Mouse (Mus musculus) spleen, embryonic (tissue): ENCODE results near the gene Atp2b1.
"Not testable (repeated sequence)": the region's sequence is repeated elsewhere in the genome, so short reads cannot be mapped to it uniquely, and the experiment has no call there.

ENCODE experiments used
- CTCF ChIA-PET: fragments of 350-600 bp; sonication (Branson Sonifier 250); formaldehyde crosslinking; loops from one replicate; lab custom pipeline; 2022; lab: Charles Lee

The Atp2b1 gene

DNA sequence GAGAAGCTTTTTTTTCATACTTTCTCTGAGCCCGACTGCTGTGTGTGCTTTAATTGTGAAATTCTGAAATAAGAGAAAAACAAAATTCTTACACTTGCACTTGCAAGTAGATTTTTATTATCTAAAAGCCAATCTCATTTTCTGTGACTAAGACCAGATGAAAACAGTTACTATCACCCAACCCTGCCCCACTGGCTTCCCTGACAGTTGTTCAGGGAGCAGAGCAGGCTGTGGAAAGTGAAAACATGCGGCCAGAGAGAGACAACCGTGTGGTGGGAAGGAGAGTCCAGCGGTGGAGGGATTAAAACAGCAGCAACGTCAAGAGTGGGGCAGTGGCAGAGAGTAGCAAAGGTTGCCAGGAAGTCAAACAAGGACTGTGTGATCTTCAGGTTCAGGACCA, 46.7 kb downstream of the Atp2b1 start:
- CTCF ChIA-PET = no interaction called here

DNA sequence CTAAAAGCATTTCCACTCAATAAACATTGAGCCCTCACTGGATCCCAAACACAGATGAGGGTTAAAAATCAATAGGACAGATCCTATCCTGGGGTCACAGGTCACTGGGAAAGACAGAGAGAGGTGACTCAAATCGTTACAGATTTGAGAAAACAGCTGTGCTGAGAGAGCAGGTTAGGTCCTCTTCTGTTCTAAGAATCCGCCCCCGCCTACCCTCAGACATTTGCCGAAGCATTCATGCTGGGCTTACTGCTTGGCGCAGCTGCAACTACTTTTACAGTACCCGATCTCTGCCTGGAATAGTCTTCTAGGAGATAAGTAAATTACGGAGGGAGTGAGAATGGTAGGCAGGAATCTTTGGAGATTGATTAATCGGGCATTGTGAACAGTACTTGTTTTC, 47.9 kb downstream of the Atp2b1 start:
- CTCF ChIA-PET = no interaction called here

DNA sequence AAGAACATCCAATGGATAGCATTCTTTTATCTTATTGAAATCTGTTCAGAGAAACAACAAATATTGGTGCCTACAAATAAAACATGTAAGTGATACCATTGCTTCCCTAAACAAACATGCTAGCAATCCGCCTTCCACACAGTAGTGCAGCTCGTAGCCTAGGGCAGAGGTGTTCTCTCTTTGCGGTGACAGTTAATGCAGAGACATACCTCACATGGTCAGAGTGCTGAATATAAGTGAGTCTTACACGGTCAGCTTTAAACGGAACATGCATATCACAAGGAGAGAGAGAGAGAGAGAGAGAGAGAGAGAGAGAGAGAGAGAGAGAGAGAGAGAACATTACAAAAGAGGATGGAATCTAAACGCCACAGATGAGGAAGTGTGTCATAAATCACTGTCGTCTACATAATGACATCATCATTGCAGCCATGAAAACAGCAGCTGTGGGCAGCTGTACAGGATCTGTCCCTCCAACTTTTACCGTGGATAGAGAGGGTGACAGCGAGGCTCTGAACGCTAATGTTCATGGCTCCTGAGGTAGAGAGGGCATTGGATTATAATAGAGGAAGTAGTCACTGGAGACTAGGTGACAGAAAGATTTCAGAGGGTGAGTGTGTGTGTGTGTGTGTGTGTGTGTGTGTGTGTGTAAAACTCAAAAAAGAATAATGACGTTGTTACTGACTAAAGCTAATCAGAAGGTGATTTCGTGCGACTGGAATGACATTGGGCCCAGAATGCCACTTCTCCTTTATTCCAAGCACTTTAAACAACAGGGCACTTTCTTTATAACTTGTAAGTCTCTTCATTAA, 52.4 kb downstream of the Atp2b1 start:
- CTCF ChIA-PET = interaction anchor here (0.5 to 0.6 kb wide), 5 partner anchors 12 to 506 kb away, joined by 3 to 15 read pairs (median 5); no protein-coding TSS in a partner anchor

DNA sequence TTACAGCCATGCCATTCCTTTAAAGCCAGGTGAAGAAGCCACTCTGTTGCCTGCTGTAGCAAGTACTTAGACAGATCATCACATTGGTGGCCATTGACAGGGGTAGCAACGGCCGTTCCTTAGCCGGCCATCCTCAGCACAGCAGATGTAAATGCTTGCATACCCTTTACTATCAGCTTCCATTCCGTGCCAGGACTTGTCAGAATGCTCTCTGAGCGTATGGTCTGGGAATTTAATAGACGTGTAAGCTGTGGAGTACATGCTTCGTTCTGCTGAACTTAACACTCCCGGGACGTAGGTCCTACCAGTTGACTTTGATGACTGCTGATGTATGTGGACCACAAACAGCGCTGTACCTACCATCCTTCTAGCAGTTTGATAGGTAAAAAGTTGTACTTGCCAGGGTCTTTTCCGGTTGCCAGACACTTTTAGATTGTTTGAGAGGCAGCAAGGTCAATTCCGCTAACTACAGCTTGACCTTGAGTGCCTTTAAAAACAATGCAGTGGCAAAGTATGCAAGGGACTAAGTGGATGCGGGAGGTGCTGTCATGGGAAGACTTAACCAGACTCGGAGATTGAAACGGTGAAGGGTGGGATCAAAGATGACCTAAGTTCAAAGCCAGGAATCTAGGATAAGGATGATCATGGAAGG, 53.2 kb downstream of the Atp2b1 start:
- CTCF ChIA-PET = interaction anchor here (0.5 to 0.6 kb wide), 3 partner anchors 12 to 506 kb away, joined by 3 to 5 read pairs (median 5); no protein-coding TSS in a partner anchor

DNA sequence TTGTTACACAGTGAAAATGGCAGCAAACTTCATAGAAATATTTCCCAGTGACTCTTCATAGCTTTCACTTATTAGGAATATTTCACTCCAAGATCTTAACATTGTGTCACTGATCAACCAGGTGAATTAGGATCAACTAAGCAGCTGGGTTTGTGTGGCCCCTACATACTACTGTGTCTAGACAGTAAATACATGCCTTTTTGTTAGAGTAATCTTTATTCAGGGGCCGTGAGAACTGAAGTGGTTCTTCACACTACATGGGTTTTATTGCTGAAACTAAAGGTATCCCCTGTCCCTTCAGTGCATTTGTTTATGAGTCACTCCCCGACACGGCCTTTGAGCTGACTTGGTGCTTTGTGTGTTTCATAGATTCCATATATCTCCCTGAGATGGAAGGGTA, 56.7 kb downstream of the Atp2b1 start:
- CTCF ChIA-PET = interaction anchor here (0.6 kb wide), 1 partner anchor 201 kb away, joined by 3 read pairs; no protein-coding TSS in a partner anchor

DNA sequence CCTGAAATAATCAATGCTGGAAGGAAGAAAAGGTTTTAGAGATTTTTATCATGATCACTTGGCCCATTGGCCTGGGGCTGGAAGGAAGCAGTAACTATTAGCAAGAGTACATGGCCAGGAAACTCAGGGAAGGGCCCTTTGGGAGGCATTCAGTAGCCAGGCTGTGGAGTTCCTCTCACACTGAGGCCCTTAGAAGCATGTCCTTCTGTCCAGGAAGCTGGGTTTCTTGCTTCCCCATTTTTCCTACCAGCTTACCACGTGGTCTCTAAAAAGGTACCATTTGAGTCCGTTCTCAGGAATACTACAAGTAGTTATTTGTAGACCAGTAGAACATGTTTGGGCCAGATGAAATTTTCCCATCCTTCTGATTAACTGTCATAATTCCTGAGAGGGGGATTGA, 58.2 kb downstream of the Atp2b1 start:
- CTCF ChIA-PET = interaction anchor here (0.7 kb wide), 1 partner anchor 56 kb away, joined by 3 read pairs; no protein-coding TSS in a partner anchor

DNA sequence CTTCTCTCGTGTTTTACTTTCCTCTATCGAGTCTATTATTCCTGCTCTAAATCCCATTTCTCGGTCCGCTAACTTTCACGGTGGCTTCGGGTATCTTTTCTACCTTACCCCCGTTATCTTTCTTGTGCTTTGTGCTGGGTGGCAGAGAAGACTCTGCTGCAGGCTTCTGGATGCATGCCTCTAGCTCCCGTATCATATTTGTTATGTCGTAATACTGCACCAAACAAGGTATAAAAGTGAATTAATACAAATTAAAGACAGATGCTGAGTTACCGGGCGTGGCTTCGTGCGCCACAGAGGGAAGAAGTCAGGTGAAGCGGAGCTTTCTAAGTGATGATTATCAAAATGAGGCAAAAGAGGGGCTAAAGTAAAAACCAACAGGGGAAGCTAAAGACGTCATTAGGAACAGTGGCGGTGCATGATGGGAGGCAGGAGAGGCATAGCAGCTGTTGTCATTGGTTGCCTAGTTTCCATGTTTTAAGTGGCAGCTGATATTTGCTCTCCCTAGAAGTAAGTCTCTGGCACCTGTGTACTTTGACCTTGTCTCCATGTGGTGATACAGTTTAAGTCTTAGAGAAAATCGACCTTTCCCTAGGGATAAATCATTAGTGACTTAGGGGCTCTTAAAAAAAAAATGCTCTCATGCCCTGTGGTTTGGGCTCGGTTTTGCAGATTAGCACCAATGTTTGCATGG, 58.9 kb downstream of the Atp2b1 start:
- CTCF ChIA-PET = no interaction called here

DNA sequence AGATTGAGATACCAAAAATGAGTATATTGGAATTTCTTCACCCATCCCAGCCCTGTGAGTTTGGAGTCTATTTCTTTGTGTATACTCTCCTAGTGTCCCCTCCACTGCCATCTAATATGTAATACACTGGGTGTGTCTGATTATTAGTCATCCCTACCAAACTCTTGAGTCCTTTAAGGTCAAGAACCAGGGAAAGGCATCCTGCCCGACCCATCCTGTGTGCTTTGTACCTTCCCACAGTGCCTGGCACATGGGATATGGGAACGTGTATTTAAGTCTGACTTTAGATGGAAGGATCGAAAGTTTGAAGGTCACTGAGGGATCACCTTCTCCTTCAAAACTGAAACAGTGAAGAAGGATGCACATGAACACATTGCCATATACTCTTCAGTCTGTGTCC, 60.4 kb downstream of the Atp2b1 start:
- CTCF ChIA-PET = no interaction called here

DNA sequence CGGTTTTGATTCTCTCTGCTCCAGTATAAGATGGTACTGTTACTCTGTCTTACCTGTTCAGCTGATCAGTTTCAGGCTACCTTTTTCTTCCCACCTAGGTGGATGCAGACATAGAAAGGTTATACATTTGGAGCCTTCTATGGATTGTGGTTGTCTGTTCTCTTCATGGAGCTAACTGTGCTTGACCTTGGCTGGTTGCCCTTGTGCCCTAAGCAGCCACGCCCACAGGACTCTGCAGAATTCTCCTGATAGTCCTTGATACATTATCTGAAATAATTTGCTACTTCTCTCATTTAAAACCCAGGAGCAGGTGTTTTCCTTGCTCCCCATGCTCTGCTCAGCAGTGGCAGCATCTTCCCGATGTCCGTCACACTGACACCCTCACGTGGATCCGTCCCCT, 61.4 kb downstream of the Atp2b1 start:
- CTCF ChIA-PET = no interaction called here

DNA sequence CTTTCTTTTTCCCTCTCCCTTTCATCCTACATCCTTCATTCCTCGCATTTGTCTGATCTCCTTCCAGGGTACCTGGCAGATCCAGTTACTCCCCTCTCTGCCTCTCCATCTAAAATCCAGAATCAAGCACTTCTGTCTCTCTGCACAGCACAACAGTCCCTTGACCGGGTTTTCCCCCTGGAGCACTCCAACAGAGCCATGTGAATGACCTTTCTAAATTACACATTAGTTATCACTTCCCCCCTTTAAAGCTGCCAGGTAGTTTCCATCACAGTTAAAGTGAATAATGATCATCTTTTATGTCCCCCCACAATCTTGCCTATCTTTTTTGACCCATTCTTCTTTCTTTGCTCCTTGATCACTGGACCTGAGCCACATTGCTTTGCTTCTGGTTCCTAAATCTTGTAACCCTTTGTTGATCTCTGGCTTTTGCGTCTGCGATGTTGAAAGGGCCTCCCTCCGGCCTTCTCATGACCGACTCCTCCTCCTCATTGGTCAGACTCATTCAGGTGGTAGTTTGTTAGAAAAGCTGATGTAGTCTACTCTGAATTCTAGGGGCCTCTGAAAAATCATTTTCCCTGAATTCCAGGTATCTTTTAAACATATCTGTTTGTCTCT, 62.8 kb downstream of the Atp2b1 start:
- CTCF ChIA-PET = interaction anchor here (0.7 kb wide), 1 partner anchor 476 kb away, joined by 3 read pairs; no protein-coding TSS in a partner anchor

DNA sequence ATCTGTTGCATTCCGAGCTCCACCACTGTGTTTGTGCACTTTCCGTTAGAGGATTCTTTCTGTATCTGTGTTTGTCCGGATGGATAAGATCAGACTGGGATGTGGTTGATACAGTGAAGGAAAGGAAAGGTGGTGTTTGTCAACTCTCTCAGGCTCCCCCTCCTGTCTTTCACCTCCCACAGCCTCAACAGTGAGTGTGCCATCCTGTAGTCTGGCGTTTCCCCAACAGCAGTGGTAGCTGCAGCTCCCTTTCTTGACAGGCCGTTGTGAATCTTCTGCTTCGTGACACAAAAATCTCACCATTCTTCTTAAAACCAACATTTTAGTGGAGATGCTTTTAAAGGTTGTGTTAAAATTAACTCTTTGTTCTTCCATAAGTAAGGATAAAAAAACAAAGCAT, 64.6 kb downstream of the Atp2b1 start:
- CTCF ChIA-PET = interaction anchor here (0.6 to 0.7 kb wide), 2 partner anchors 12 to 20 kb away, joined by 3 to 4 read pairs; no protein-coding TSS in a partner anchor

DNA sequence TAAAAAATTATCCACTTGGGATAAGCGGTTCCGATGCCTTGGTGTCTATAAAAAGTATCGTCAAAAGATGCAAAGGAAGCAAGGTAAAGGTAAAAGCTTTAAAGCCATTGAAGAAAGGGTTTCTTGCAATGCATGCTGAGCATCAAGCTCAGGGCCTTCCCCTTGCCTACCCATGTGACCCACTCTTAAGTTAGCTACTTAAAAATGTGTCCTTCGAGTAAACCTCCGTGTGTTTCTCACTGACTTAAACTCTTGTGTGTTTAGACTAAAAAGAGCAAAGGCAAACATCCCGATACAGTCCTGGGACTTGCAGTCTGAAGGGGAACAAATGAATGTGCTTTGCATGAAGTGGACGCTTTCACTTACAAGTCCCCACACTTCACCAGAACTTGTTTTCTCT, 65.1 kb downstream of the Atp2b1 start:
- CTCF ChIA-PET = interaction anchor here (0.6 kb wide), 1 partner anchor 12 kb away, joined by 3 read pairs; no protein-coding TSS in a partner anchor

DNA sequence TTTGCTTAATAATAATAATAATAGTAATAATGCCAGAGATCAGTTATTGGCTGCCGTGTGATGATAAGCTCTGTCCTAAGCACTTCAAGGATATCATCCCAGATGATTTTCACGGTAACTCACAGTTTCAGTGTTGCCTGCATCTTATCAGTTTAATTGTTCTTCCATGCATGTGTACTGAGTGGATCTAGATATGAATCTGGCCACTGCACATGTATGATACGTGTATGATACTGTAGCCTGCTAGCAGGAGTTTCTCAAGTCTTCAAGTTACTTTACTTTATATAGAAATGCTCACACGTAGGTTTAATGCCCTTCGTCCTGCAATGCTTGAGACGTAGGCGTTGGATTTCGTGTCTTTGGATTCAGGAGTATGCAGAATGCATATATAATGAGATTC, 65.7 kb downstream of the Atp2b1 start:
- CTCF ChIA-PET = no interaction called here

DNA sequence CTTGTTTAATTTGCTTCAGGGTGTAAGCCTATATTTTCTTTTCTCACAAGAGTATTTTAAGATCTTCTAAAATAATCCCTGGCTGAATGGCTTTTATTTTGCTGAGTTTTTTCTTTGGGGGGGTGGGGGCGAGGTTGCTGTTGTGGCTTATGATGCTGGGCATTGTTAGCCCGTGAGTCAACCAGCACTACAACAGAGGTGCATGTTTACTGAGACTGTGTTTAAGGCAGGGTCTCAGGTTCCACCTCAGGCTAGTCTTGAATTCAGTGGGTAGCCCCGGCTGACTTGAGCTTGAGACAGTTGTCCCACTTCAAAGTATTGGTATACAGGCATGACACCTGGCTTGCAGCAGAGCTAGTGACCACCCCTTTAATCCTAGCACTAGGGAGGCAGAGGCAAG, 77.8 kb downstream of the Atp2b1 start:
- CTCF ChIA-PET = no interaction called here

DNA sequence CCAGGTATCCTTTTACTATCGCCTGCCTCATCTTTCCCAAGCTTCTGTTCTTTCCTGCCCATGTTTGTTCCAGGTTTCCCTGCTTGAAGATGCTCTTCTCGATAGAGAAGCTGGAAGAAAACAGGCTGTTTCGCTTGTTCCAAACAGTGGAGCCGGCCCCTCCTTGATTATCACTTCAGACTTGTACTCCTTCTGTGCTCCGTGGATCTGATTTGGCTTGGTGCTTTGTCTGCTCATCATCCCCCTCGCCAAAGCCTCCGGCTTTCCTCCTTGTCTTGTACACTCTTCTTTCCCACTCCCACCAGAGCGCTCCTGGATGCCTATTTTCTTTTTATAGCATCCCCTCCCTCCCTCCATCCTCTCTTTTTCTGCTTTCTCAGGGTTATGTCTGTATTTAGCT, 79.0 kb downstream of the Atp2b1 start:
- CTCF ChIA-PET = no interaction called here

DNA sequence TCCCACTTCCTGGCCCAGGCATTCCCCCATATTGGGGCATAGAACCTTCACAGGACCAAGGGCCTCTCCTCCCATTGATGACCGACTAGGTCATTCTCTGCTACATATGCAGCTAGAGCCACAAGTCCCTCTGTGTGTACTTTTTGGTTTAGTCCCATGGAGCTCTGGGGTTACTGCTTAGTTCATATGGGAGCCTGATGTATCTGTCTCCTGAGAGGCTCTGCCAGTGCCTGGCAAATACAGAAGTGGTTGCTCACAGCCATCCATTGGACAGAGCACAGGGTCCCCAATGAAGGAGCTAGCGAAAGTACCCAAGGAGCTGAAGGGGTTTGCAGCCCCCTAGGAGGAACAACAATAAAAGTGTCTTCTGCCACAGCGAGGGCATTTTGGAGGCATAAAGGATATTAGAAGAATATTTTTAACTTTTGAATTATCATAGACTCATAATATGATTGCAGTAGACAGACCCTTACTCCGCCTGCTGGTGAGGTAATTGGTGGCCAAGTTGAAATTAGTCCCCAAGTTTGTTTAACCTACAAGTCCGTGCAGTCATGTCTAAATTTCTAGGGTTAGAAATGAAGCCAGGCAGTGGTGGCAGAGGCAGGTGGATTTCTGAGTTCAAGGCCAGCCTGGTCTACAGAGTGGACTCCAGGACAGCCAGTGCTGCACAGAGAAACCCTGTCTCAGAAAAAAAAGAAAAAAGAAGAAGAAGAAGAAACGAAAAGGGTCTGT, 81.0 kb downstream of the Atp2b1 start:
- CTCF ChIA-PET = not testable (repeated sequence)

DNA sequence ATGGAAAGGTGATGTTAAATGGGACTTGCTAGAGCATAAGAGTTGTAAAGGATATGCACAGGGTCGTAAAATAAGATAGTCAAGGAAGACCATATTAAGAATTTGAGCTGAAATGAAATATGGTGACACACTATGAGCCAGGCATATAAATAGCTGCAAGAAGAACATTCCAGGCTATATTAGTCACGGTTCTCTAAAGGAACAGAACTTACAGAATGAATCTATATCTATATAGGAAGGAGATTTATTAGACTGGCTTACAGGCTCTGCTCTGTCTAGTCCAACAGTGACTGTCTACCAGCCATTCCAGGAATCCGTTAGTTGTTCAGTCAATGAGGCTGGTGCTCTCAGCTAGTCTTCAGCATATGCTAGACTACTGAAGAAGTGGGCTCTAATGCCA, 90.7 kb downstream of the Atp2b1 start:
- CTCF ChIA-PET = no interaction called here

DNA sequence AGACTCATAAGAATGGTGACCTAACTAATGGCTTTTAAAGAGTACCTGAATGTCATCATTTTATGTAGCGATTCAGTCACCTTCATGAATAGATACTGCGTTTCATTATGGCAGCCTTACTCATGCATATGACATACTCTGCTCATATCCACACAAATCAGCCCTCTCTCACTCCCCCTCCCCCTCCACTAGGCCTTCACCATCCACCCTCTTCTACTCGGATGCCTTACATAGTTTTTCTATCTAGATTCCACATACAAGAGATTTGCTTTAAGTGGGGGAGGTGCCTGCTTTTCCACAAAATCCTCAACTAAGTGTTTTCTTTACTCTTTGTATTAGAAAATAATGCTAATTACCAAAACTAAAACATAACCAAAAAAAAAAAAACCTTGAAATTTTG, 96.9 kb downstream of the Atp2b1 start:
- CTCF ChIA-PET = no interaction called here

DNA sequence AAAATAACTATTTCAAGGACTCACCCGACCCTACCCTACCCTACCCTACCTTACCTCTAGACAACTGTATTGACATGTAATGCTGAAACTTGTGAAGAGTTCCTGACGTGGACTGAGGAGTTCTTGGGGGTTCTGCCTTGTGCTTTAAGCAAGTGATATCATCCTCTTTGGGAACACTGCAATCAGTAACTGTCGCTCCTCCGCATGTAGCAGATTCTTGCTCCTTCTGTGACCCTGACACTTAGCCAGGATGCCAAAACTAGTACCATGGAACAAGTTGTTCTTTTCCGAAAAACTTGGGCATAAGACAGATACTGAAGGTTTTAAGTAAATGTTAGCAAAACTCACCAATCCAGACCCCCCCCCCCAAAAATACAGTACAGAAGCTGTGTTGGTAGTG, 97.9 kb downstream of the Atp2b1 start:
- CTCF ChIA-PET = no interaction called here

DNA sequence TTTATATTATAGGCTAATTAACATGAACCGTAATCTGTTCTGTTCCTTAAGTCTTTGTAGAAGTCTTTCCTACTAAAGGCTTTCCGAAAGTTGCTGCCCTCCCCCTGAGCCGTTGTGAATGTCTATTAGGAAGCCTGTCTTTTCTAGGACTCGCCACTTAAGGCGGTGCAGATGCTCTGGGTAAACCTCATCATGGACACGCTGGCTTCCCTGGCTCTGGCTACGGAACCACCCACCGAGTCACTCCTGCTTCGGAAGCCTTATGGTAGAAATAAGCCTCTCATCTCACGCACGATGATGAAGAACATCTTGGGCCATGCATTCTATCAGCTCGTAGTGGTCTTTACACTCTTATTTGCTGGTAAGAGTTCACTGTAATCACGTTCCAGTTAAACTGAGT, 100.5 kb downstream of the Atp2b1 start:
- CTCF ChIA-PET = no interaction called here

DNA sequence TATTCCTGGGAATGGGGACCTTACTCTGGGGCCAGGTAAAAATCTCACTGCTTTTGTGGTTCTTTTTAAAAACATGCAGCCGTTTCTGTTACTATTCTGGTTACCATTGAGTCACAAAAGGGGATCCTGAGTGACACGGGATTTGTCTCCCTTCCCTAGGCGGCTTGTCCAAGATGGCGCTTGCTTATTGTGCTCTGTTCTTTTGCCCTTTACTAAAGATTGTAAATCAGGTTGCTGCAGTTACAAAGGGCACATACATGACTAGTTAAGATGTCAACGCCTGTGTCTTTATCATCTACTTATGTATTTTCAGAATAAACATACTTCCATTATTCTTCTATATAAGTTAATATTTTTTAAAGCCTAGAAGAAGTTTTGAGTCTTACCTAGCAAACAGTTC, 102.8 kb downstream of the Atp2b1 start:
- CTCF ChIA-PET = no interaction called here
